Mouse (Mus musculus): ENCODE results near the gene Agk. TPM values are rescaled to one million over a fixed set of nuclear protein-coding genes. Genes with fewer than 3 reads are reported as not detected.

Agk gene
- 42.3 and 45.5 TPM in 2 replicates for polyA plus RNA-seq (2016; fragmentation: Nextera tagmentation; extraction: Ambion mirVana)

DNA sequence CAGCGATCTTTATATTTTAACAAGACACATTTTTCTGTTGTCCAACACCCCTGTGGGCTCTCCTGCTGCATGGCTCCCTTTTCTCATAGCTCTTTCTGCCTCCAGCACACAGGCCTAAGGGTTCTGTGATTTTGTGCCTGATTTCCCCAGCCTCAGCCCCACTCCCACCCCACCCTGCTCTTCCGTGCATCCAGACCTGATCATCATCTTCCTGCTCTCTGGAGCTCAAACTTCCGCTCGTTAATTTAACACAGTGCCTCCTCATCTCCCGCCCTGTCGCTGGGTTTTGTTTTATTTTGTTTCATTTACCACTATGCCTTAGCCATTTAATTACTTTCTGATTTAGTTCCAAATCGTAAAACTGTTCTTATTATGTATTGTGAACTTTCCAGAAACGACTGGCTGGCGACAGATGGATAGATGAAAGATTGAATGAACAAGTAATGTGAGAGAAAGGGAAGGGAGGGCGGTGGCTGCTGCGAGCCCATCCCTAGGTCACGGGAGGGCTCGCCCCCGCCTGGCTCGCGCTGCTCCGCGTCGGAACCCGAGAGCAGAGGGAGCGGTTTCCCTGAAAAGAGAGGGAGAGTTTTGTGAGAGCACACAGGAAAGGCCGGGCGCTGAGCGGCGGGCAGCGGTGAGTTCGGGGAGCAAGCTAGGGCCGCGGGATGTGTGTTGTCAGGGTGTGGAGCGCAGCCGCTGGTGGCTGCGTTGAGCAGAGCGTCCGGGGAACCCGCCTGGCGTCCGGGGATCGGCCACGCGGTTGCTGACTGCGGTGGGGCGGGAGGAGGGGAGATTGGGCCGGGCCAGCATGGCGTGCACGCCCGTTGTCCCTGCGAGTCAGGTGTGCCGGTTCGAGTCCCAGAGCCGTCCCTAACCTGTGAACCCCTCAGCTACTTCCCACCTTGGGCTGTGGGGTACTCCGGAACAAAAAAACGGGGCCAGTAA is at the start of gene Agk:
Gene Agk, plus strand, starts transcription at position 276 of the 945 bp plus-strand sequence.
- H3K36me3 ChIP-seq = peaks cover 9% of the 10 kb centered on the region; the same call in 1 of the 2 replicates
- H3K4me3 ChIP-seq (replicated peaks) = peak within 1 kb of the TSS; percentile 73
- ATAC-seq (ENCODE audit: insufficient number of reproducible peaks, insufficient read depth, low FRiP score, low TSS enrichment, low read depth) = peak; percentile 92
- no peaks in the 10 kb centered on the region for H3K27me3 ChIP-seq
- H3K4me2 ChIP-seq = peak within 1 kb of the TSS; percentile 60
- peak within 1 kb of the TSS; percentile 87 for H3K9ac ChIP-seq (replicated peaks)
- peak within 1 kb of the TSS; percentile 91 for H3K27ac ChIP-seq
- 0 out of 2 replicates have a peak, but pooled peaks cover 5% of the 10 kb centered on the region for H3K4me1 ChIP-seq (replicated peaks)
- WGBS = 3% methylated on average over 52 of the region's 52 CpGs
- H3K9me3 ChIP-seq = no peaks in the 10 kb centered on the region

DNA sequence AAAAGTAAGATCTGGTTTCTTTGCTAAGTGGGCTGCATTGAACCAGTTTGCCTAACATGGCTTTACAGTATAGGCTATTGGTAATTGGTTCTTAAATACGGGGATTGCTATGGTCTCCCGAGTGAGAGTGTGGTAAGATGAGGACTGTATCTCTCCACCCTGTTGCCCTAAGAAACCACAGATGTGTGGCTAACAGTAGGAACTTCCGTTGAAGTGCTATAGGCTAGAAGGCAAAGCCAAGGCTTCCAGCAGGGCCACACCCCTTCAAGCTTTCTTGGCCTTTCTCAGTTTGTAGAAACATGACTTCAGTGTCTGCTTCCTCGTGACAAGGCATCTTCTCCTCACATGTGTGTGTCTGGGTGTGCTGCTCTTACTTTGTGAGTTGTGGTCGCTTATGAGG is 24.3 kb upstream of the Agk start:
- WGBS = 80% methylated on average over 5 of the region's 5 CpGs
- Histone ChIP-seq H3K27ac (no peak overlapping the region), H3K36me3 (no peaks in the 10 kb centered on the region), H3K4me3 (replicated peaks) (no peak overlapping the region), H3K9me3 (no peaks in the 10 kb centered on the region), H3K4me2 (no peak overlapping the region), H3K9ac (replicated peaks) (no peak overlapping the region), H3K27me3 (no peaks in the 10 kb centered on the region; the same call in 1 of the 2 replicates), H3K4me1 (replicated peaks) (no peaks in the 10 kb centered on the region)
- ATAC-seq (ENCODE audit: insufficient number of reproducible peaks, insufficient read depth, low FRiP score, low TSS enrichment, low read depth) = no peak

DNA sequence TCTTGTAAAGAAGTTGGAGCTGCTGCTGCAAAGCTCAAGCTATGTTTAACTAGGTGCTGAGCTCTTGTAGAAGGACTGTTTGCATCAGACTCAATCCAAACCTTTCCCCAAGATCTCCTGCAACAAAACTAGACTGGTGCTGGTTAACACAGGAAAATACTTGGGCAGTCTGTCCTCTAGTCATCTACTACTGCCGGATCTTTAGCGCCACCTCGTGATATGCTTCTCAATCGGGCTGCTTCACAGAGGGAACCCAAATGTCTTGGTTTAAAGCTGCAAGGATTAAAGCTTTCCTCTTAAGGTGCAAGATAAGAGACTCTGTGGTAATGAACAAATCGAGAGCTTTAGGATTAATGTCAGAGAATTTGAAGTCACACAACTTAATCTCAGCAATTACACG is 21.6 kb upstream of the Agk start:
- Histone ChIP-seq H3K9me3 (no peaks in the 10 kb centered on the region), H3K9ac (replicated peaks) (no peak overlapping the region), H3K36me3 (no peaks in the 10 kb centered on the region), H3K27ac (no peak overlapping the region), H3K4me2 (no peak overlapping the region), H3K4me3 (replicated peaks) (no peak overlapping the region), H3K4me1 (replicated peaks) (no peaks in the 10 kb centered on the region), H3K27me3 (no peaks in the 10 kb centered on the region; the same call in 1 of the 2 replicates)
- WGBS = 15% methylated on average over 6 of the region's 6 CpGs
- no peak for ATAC-seq (ENCODE audit: insufficient number of reproducible peaks, insufficient read depth, low FRiP score, low TSS enrichment, low read depth)

- Histone ChIP-seq H3K4me3 (replicated peaks) (no peak overlapping the region), H3K27me3 (no peaks in the 10 kb centered on the region; the same call in 1 of the 2 replicates), H3K36me3 (no peaks in the 10 kb centered on the region), H3K9ac (replicated peaks) (no peak overlapping the region), H3K4me1 (replicated peaks) (no peaks in the 10 kb centered on the region), H3K9me3 (no peaks in the 10 kb centered on the region), H3K4me2 (no peak overlapping the region), H3K27ac (no peak overlapping the region)
- ATAC-seq (ENCODE audit: insufficient number of reproducible peaks, insufficient read depth, low FRiP score, low TSS enrichment, low read depth) = no peak
Observed at GRCm38 (mm10) chr6:40304972-40305371, 20.0 kb upstream of the Agk start.

DNA sequence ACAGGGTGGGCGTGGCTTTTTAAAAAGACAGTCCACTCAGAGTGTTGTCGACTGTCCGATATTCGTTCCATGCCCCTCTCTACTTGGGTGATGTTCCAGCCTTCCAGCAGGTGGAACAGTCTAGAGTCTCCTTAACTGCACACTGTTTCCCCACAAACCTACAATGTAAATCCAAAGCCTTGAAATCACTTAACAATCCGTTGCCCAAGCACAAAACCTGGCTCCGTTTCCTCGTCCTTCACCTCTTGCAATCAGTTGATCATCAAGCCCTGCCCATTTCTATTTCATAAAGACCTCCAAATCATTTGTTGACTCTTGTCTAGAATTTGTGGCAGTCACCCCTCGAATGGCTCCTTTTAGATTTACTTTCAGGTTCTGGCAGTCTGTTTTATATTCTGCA is 1.4 kb downstream of the Agk start:
- 91% methylated on average over 8 of the region's 8 CpGs for WGBS
- peak overlapping the region; percentile 73; the same call in 1 of the 2 replicates for H3K4me3 ChIP-seq (replicated peaks)

GRCm38 (mm10) chr6:40333497-40333896 is 8.5 kb downstream of the Agk start:
- Histone ChIP-seq H3K4me3 (replicated peaks) (no peak overlapping the region), H3K27me3 (no peaks in the 10 kb centered on the region), H3K4me1 (replicated peaks) (no peaks in the 10 kb centered on the region), H3K4me2 (no peak overlapping the region), H3K27ac (no peak overlapping the region), H3K9ac (replicated peaks) (no peak overlapping the region), H3K36me3 (peaks cover 60% of the 10 kb centered on the region), H3K9me3 (no peaks in the 10 kb centered on the region)
- ATAC-seq (ENCODE audit: insufficient number of reproducible peaks, insufficient read depth, low FRiP score, low TSS enrichment, low read depth) = no peak
- 82% methylated on average over 2 of the region's 2 CpGs for WGBS

More for the DNA sequence above, 1.4 kb downstream of the Agk start:
- no peak overlapping the region for H3K27ac ChIP-seq
- H3K27me3 ChIP-seq = no peaks in the 10 kb centered on the region
- H3K4me1 ChIP-seq (replicated peaks) = 0 out of 2 replicates have a peak, but pooled peaks cover 5% of the 10 kb centered on the region
- peaks cover 15% of the 10 kb centered on the region for H3K36me3 ChIP-seq
- H3K4me2 ChIP-seq = peak overlapping the region; percentile 60
- no peaks in the 10 kb centered on the region for H3K9me3 ChIP-seq
- no peak for ATAC-seq (ENCODE audit: insufficient number of reproducible peaks, insufficient read depth, low FRiP score, low TSS enrichment, low read depth)
- no peak overlapping the region for H3K9ac ChIP-seq (replicated peaks)

GRCm38 (mm10) chr6:40336735-40337731 is 12.1 kb downstream of the Agk start:
- Histone ChIP-seq H3K36me3 (peaks cover 44% of the 10 kb centered on the region), H3K9ac (replicated peaks) (no peak overlapping the region), H3K4me2 (no peak overlapping the region), H3K9me3 (no peaks in the 10 kb centered on the region), H3K27ac (no peak overlapping the region), H3K4me3 (replicated peaks) (no peak overlapping the region), H3K27me3 (no peaks in the 10 kb centered on the region), H3K4me1 (replicated peaks) (no peaks in the 10 kb centered on the region)
- WGBS = 85% methylated on average over 6 of the region's 6 CpGs
- no peak for ATAC-seq (ENCODE audit: insufficient number of reproducible peaks, insufficient read depth, low FRiP score, low TSS enrichment, low read depth)

GRCm38 (mm10) chr6:40346959-40347771 is 22.2 kb downstream of the Agk start:
- 86% methylated on average over 10 of the region's 10 CpGs for WGBS
- Histone ChIP-seq H3K9me3 (no peaks in the 10 kb centered on the region), H3K36me3 (peaks cover 23% of the 10 kb centered on the region), H3K27me3 (no peaks in the 10 kb centered on the region), H3K9ac (replicated peaks) (no peak overlapping the region), H3K4me2 (no peak overlapping the region), H3K27ac (no peak overlapping the region), H3K4me3 (replicated peaks) (no peak overlapping the region), H3K4me1 (replicated peaks) (no peaks in the 10 kb centered on the region)
- no peak for ATAC-seq (ENCODE audit: insufficient number of reproducible peaks, insufficient read depth, low FRiP score, low TSS enrichment, low read depth)

GRCm38 (mm10) chr6:40347772-40348111 is 22.8 kb downstream of the Agk start:
- no peak overlapping the region for H3K27ac ChIP-seq
- no peak overlapping the region for H3K4me2 ChIP-seq
- H3K9me3 ChIP-seq = no peaks in the 10 kb centered on the region
- no peak overlapping the region for H3K9ac ChIP-seq (replicated peaks)
- peaks cover 28% of the 10 kb centered on the region for H3K36me3 ChIP-seq
- H3K4me3 ChIP-seq (replicated peaks) = no peak overlapping the region
- 89% methylated on average over 1 of the region's 1 CpGs for WGBS
- ATAC-seq (ENCODE audit: insufficient number of reproducible peaks, insufficient read depth, low FRiP score, low TSS enrichment, low read depth) = no peak
- no peaks in the 10 kb centered on the region for H3K4me1 ChIP-seq (replicated peaks)
- H3K27me3 ChIP-seq = no peaks in the 10 kb centered on the region

GRCm38 (mm10) chr6:40350041-40350440 is 25.1 kb downstream of the Agk start:
- Histone ChIP-seq H3K9ac (replicated peaks) (no peak overlapping the region), H3K27me3 (no peaks in the 10 kb centered on the region), H3K4me3 (replicated peaks) (no peak overlapping the region), H3K27ac (no peak overlapping the region), H3K4me2 (no peak overlapping the region), H3K9me3 (no peaks in the 10 kb centered on the region), H3K36me3 (peaks cover 34% of the 10 kb centered on the region), H3K4me1 (replicated peaks) (no peaks in the 10 kb centered on the region)
- ATAC-seq (ENCODE audit: insufficient number of reproducible peaks, insufficient read depth, low FRiP score, low TSS enrichment, low read depth) = no peak

Data from limb, embryonic 12.5 days (tissue).